8 mouse cellular contexts compared by ENCODE assay signal in genomic region chr7:18873253-18873652, GRCm38 (mm10). TPM values are rescaled to one million over a fixed set of nuclear protein-coding genes. Genes with fewer than 3 reads are reported as not detected.
DNase-seq lines count a peak whose midpoint lies in the region; ATAC-seq and TF ChIP-seq lines count a peak whose summit lies in the region.

No protein-coding gene starts in this region.

- peak; percentile 88 for ATAC-seq in erythroblast, adult 5-6 weeks (replicated peaks; ENCODE audit: low FRiP score, poor library complexity, severe bottlenecking)
- peak; percentile 69 for ATAC-seq in heart, embryonic 15.5 days (replicated peaks; ENCODE audit: insufficient number of reproducible peaks, insufficient read depth, low FRiP score, low read depth)
- peak; percentile 67 for ATAC-seq in liver, postnatal 0 days
- peak; percentile 83 for ATAC-seq in neural tube, embryonic 14.5 days (ENCODE audit: low read depth)

- peak; percentile 97 for TF ChIP-seq CTCF in brain, embryonic 14.5 days (IDR thresholded peaks at IDR 0.05; ENCODE audit: borderline replicate concordance, extremely low read depth, insufficient read depth, insufficient read length)
- peak; percentile 90 for TF ChIP-seq CTCF in liver, postnatal 0 days (IDR thresholded peaks at IDR 0.05; ENCODE audit: low read depth)

- no peak for TF ChIP-seq EP300 in liver, postnatal 0 days (IDR thresholded peaks at IDR 0.05; ENCODE audit: low read depth)

- H3K9ac ChIP-seq in heart, embryonic 15.5 days = peak overlapping the region; percentile 45; the same call in 1 of the 2 replicates
- no peak overlapping the region for H3K9ac ChIP-seq in liver, postnatal 0 days (replicated peaks)
- peak overlapping the region; percentile 41; the same call in 1 of the 2 replicates for H3K9ac ChIP-seq in neural tube, embryonic 14.5 days (replicated peaks; ENCODE audit: low read depth, low read length)

- peak overlapping the region; percentile 80 for H3K4me2 ChIP-seq in heart, embryonic 15.5 days
- H3K4me2 ChIP-seq in liver, postnatal 0 days (ENCODE audit: low read depth, low read length) = peak overlapping the region; percentile 67
- H3K4me2 ChIP-seq in neural tube, embryonic 14.5 days (ENCODE audit: low read depth, low read length) = peak overlapping the region; percentile 54

- peaks cover 4% of the 10 kb centered on the region; the same call in 1 of the 2 replicates for H3K4me1 ChIP-seq in heart, embryonic 15.5 days (replicated peaks)
- H3K4me1 ChIP-seq in liver, postnatal 0 days (ENCODE audit: insufficient read depth) = peaks cover 7% of the 10 kb centered on the region; the same call in 1 of the 2 replicates
- 0 out of 2 replicates have a peak, but pooled peaks cover 3% of the 10 kb centered on the region for H3K4me1 ChIP-seq in neural tube, embryonic 14.5 days (ENCODE audit: control insufficient read depth, insufficient read depth, low read length)

- peak; percentile 88 for DNase-seq in ES-CJ7 (ENCODE audit: low read depth, low spot score)
- peak; percentile 90 for DNase-seq in brain, embryonic 14.5 days (ENCODE audit: low read depth)
- DNase-seq in kidney, postnatal 10 days = peak; percentile 85
- peak; percentile 80 for DNase-seq in liver, postnatal 0 days
- DNase-seq in thymus, postnatal 25 days = peak; percentile 68

- peaks cover 16% of the 10 kb centered on the region for H3K27me3 ChIP-seq in heart, embryonic 15.5 days
- H3K27me3 ChIP-seq in liver, postnatal 0 days (ENCODE audit: insufficient read depth, low read length) = peaks cover 7% of the 10 kb centered on the region
- no peaks in the 10 kb centered on the region for H3K27me3 ChIP-seq in neural tube, embryonic 14.5 days (ENCODE audit: control insufficient read depth, insufficient read depth, low read length)

- WGBS in heart, embryonic 15.5 days = 1% methylated on average over 10 of the region's 10 CpGs
- 2% methylated on average over 10 of the region's 10 CpGs for WGBS in liver, postnatal 0 days (ENCODE audit: insufficient replicate concordance)
- under 1% methylated on average over 10 of the region's 10 CpGs for WGBS in neural tube, embryonic 14.5 days

- H3K9me3 ChIP-seq in heart, embryonic 15.5 days (replicated peaks) = no peaks in the 10 kb centered on the region
- H3K9me3 ChIP-seq in liver, postnatal 0 days (ENCODE audit: low read length) = no peaks in the 10 kb centered on the region
- H3K9me3 ChIP-seq in neural tube, embryonic 14.5 days (ENCODE audit: control insufficient read depth, low read length) = no peaks in the 10 kb centered on the region

- no peak overlapping the region for H3K27ac ChIP-seq in heart, embryonic 15.5 days
- no peak overlapping the region for H3K27ac ChIP-seq in liver, postnatal 0 days (ENCODE audit: low read depth)
- no peak overlapping the region for H3K27ac ChIP-seq in neural tube, embryonic 14.5 days (ENCODE audit: low read depth, low read length)

- peak overlapping the region; percentile 48 for H3K4me3 ChIP-seq in heart, embryonic 15.5 days
- H3K4me3 ChIP-seq in liver, postnatal 0 days (ENCODE audit: low read depth, low read length) = peak overlapping the region; percentile 25
- H3K4me3 ChIP-seq in neural tube, embryonic 14.5 days (ENCODE audit: low read depth, low read length) = peak overlapping the region; percentile 37

- no peaks in the 10 kb centered on the region for H3K36me3 ChIP-seq in heart, embryonic 15.5 days
- no peaks in the 10 kb centered on the region for H3K36me3 ChIP-seq in liver, postnatal 0 days (replicated peaks; ENCODE audit: insufficient read depth, low read length)
- H3K36me3 ChIP-seq in neural tube, embryonic 14.5 days (ENCODE audit: control insufficient read depth, insufficient read depth, low read length) = no peaks in the 10 kb centered on the region

- no peak for TF ChIP-seq POLR2A in brain, embryonic 14.5 days (IDR thresholded peaks at IDR 0.05; ENCODE audit: borderline replicate concordance, extremely low read depth, insufficient read depth, insufficient read length, poor library complexity, severe bottlenecking)

RNA-seq across cellular contexts. Expression of gene Pglyrp1, which starts 2.1 kb away (rescaled TPM):
- polyA plus RNA-seq in brain, embryonic 14.5 days (2012; rRNA removed) = 8.3 and 8.5 TPM in 2 replicates
- 330 and 397 TPM in 2 replicates for total RNA-seq in erythroblast, adult 5-6 weeks (2015; ENCODE audit: low replicate concordance)
- total RNA-seq in erythroblast, adult 5-6 weeks (2017; ENCODE audit: low replicate concordance) = 26.8 and 56.7 TPM in 2 replicates
- polyA plus RNA-seq in heart, embryonic 15.5 days (2015; fragmentation: Nextera tagmentation; extraction: Ambion mirVana) = 1.6 and 3.0 TPM in 2 replicates
- polyA plus RNA-seq in liver, postnatal 0 days (2015; fragmentation: Nextera tagmentation; extraction: Ambion mirVana) = 118 and 119 TPM in 2 replicates
- 18.3 and 18.7 TPM in 2 replicates for polyA plus RNA-seq in neural tube, embryonic 14.5 days (2014; fragmentation: Nextera tagmentation; extraction: Ambion mirVana)

RNA-seq across cellular contexts. Expression of gene Mill2, which starts 33.5 kb away (rescaled TPM):
- polyA plus RNA-seq in brain, embryonic 14.5 days (2012; rRNA removed) = 0.57 and 0.98 TPM in 2 replicates
- total RNA-seq in erythroblast, adult 5-6 weeks (2015; ENCODE audit: low replicate concordance) = not detected in 2 replicates
- 0.42 TPM in 1 of 2 replicates, not detected in the other for total RNA-seq in erythroblast, adult 5-6 weeks (2017; ENCODE audit: low replicate concordance)
- 0.54 and 0.56 TPM in 2 replicates for polyA plus RNA-seq in heart, embryonic 15.5 days (2015; fragmentation: Nextera tagmentation; extraction: Ambion mirVana)
- 0.17 and 0.36 TPM in 2 replicates for polyA plus RNA-seq in liver, postnatal 0 days (2015; fragmentation: Nextera tagmentation; extraction: Ambion mirVana)
- polyA plus RNA-seq in neural tube, embryonic 14.5 days (2014; fragmentation: Nextera tagmentation; extraction: Ambion mirVana) = 0.46 TPM in 1 of 2 replicates, not detected in the other

RNA-seq across cellular contexts. Expression of gene Ccdc61, which starts 37.0 kb away (rescaled TPM):
- polyA plus RNA-seq in brain, embryonic 14.5 days (2012; rRNA removed) = 26.5 and 33.3 TPM in 2 replicates
- 5.2 TPM in 1 of 2 replicates, not detected in the other for total RNA-seq in erythroblast, adult 5-6 weeks (2015; ENCODE audit: low replicate concordance)
- 5.8 and 16.9 TPM in 2 replicates for total RNA-seq in erythroblast, adult 5-6 weeks (2017; ENCODE audit: low replicate concordance)
- polyA plus RNA-seq in heart, embryonic 15.5 days (2015; fragmentation: Nextera tagmentation; extraction: Ambion mirVana) = 20.6 and 26.8 TPM in 2 replicates
- 5.6 and 7.5 TPM in 2 replicates for polyA plus RNA-seq in liver, postnatal 0 days (2015; fragmentation: Nextera tagmentation; extraction: Ambion mirVana)
- 17.6 and 20.2 TPM in 2 replicates for polyA plus RNA-seq in neural tube, embryonic 14.5 days (2014; fragmentation: Nextera tagmentation; extraction: Ambion mirVana)

RNA-seq across cellular contexts. Expression of gene Psg17, which starts 51.8 kb away (rescaled TPM):
- polyA plus RNA-seq in brain, embryonic 14.5 days (2012; rRNA removed) = 0.16 and 0.19 TPM in 2 replicates
- total RNA-seq in erythroblast, adult 5-6 weeks (2015; ENCODE audit: low replicate concordance) = not detected in 2 replicates
- not detected in 2 replicates for total RNA-seq in erythroblast, adult 5-6 weeks (2017; ENCODE audit: low replicate concordance)
- polyA plus RNA-seq in heart, embryonic 15.5 days (2015; fragmentation: Nextera tagmentation; extraction: Ambion mirVana) = not detected in 2 replicates
- not detected in 2 replicates for polyA plus RNA-seq in liver, postnatal 0 days (2015; fragmentation: Nextera tagmentation; extraction: Ambion mirVana)
- 0.12 TPM in 1 of 2 replicates, not detected in the other for polyA plus RNA-seq in neural tube, embryonic 14.5 days (2014; fragmentation: Nextera tagmentation; extraction: Ambion mirVana)

RNA-seq across cellular contexts. Expression of gene Nova2, which starts 52.4 kb away (rescaled TPM):
- polyA plus RNA-seq in brain, embryonic 14.5 days (2012; rRNA removed) = 20.7 and 52.7 TPM in 2 replicates
- not detected in 2 replicates for total RNA-seq in erythroblast, adult 5-6 weeks (2015; ENCODE audit: low replicate concordance)
- total RNA-seq in erythroblast, adult 5-6 weeks (2017; ENCODE audit: low replicate concordance) = not detected in 2 replicates
- 0.53 and 0.79 TPM in 2 replicates for polyA plus RNA-seq in heart, embryonic 15.5 days (2015; fragmentation: Nextera tagmentation; extraction: Ambion mirVana)
- 0.08 and 0.12 TPM in 2 replicates for polyA plus RNA-seq in liver, postnatal 0 days (2015; fragmentation: Nextera tagmentation; extraction: Ambion mirVana)
- 17.1 and 18.4 TPM in 2 replicates for polyA plus RNA-seq in neural tube, embryonic 14.5 days (2014; fragmentation: Nextera tagmentation; extraction: Ambion mirVana)
